Mouse (Mus musculus): ENCODE measurements around the gene Klhl28.

The Klhl28 gene

DNA sequence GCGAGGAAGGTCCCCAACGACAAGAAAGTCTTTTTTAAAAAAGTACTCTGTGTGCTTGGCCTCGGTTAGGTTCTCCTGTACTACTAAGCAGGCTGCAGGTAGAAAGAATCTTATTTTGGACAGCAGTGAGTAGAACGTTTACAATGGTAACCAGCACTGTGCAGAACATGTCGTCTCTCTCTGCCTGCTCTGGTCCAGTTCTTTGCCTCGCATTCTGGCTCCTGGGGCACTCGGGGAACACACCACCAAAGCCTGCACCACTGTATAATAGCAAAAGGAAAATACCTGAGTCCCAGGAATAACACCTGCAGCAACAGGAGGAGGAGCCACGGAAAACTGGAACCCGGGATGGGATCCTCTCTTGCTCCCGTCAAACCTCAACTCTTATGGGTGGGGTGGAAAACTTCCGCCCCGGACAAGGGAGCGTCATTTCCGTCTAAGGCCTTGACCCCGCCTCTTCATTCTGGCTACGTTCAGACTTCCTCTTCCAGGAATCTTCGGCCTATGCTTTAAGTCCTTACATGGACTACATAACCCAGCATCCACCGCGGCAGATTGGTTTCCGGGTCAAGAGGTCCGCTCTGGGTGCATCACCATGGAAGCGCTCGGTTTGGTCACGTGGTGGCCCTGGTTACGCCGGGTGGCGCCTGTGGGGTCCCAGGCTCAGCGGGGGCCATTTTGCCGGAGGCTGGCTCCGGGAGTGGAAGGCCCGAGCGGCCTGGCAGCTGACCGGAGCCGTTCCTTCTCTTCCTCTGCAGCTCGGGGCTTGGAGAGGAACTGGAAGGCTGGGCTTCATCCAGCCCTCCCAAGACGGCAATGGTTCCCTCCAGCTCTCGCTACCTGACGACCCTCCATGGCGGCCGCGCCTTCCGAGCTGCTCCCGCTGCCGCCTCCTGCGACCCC lies at the start of gene Klhl28, which contains the start of gene Togaram1:
Klhl28 (minus strand) TSS at position 411 of the 903 bp plus-strand sequence.
Togaram1 (plus strand) TSS at position 681 of the 903 bp plus-strand sequence.
- DNase-seq = peak; percentile 99 to 100

DNA sequence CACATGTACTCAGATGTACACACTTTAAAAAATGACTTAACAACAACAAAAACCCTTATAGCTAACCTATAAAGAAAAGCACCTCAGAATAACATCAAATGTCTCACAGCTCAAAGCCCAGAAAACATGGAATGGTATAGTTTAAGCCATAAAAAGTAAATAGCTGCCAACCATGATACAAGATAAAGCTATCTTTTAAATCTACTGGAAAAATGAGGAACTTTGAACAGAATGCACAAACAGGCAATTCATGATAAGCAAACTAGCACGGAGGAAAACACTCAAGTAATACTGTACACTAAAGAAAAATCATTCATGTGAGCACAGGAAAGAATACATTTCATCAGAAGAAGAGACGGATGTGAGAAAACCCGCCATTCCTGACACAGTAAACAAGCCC lies 42.4 kb upstream of the Klhl28 start:
- DNase-seq = no peak

DNA sequence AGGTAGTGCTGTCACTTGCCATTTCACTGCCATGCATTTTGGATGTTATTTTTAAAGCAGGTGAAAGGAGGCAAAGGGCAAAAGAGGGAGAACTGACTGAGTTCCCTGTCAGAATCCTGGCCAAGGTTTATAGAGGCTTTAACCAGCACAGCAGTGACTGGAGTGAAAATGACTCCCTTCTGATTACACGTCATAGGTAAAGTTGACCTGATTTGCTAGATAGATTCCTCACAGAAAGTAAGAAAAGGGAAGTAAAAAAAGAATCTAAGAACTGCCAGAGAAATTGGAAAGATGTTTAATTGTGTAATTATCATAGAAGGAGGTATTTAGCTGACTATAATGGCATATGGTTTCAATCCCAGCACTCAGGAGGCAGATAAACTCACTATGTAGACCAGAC lies 12.2 kb upstream of the Klhl28 start:
- DNase-seq = no peak

DNA sequence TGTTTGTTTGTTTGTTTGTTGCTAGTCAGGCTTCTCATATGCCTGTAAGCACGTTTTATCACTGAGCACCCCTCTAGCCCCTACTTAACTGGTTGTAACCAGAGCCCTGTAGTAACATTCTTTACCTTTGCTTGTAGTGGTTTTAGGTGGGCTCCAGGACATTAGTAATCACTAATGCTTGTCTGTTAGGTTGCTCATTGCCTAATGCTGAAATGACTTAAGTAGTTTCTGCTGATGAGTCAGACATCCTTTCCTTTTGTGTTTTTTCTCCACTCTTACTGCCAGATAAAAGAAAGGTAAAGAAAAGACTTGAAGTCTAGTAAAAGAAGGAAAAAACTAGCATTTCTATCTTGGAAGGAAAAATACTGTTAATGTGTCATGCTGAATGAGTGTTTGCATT lies 10.9 kb upstream of the Klhl28 start:
- no peak for DNase-seq

DNA sequence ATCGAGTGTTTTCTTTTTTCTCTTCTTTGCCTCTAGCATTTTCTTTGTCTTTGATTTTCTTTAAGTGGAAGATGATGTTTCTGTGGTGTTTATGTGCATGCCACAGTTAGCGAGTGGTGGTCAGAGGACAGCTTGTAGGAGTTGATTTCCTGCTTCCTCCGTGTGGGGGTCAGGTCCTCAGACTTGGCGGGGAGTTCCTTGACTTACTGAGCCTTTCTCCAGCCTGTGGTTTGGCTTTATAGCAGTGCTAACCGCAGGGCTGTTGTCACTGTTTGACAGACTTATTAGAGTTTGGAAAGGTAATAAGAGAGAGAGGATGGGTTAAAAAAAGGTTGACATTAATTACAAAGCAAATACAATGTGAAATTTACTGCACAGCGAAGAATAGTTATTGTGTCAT lies 10.2 kb upstream of the Klhl28 start:
- peak in 1 of 2 experiments; percentile 10 for DNase-seq

DNA sequence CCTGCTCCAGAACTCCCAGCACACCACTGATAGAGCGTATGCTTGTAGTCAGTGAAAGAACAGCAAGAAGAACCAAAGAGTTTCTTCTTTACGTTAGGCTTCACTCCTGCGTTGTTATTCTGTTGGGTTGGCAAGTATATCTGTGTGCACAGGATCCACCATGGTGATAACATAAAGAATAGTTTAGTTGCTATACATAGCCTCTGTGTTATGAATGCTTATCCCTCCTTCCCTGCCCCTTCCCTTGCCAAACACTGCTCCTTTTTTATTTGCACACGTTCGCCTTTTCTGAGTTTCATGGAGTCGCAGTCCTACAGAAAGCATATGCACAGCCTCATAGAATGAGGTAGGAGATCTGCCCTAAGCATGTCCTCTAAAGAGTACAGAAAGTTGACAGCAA lies 6.7 kb upstream of the Klhl28 start:
- DNase-seq = no peak

DNA sequence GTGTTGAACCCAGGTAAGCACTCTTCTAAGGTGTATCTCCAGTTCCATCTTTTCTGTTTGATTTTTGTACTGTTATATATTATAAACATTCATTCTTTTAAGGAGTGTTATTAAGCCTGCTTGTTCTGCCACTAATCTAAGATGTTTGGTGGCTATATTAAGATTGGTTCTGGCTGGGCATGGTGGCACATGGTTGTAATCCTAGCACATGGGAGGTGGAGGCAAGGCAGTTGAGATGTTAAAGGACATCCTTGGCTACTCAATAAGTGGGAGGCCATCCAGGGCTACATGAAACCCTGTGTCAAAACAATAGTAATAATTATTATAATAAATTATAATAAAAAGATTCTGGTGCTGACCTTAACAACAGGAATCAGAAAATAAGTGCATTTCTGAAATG lies 6.1 kb upstream of the Klhl28 start:
- DNase-seq = no peak

DNA sequence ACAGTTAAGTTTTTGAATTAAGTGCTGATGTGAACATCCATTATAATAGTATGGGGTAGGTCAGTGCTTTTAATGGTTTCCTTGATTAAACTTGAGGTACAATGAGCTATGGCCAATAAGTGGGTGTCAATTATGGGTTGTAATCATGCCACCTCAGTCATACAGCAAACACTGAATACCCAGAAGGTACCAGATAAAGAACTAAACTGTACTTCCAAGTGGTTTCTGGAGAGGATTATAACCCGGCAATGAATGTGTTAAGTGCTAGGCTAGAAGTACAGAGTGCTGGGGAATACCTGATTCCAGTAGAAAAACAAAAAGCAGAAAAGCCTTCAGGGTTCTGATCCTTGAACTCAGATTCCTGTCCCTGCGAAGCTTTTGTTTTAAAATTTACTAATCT lies 2.7 kb upstream of the Klhl28 start:
- DNase-seq = no peak

DNA sequence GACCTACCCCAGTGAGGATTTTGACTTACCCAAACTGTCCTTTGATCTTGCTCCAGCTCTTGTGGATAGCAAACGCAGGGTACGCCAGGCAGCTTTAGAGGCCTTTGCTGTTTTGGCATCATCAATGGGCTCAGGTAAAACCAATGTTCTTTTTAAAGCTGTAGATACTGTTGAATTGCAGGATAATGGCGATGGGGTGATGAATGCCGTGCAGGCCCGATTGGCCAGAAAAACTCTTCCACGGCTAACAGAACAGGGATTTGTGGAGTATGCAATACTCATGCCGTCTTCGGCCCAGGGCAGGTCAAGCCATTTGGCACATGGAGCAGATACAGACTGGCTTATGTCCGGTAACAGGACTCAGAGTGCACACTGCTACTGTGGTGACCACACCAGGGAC lies 2.1 kb upstream of the Klhl28 start:
- peak; percentile 30 to 48 for DNase-seq

DNA sequence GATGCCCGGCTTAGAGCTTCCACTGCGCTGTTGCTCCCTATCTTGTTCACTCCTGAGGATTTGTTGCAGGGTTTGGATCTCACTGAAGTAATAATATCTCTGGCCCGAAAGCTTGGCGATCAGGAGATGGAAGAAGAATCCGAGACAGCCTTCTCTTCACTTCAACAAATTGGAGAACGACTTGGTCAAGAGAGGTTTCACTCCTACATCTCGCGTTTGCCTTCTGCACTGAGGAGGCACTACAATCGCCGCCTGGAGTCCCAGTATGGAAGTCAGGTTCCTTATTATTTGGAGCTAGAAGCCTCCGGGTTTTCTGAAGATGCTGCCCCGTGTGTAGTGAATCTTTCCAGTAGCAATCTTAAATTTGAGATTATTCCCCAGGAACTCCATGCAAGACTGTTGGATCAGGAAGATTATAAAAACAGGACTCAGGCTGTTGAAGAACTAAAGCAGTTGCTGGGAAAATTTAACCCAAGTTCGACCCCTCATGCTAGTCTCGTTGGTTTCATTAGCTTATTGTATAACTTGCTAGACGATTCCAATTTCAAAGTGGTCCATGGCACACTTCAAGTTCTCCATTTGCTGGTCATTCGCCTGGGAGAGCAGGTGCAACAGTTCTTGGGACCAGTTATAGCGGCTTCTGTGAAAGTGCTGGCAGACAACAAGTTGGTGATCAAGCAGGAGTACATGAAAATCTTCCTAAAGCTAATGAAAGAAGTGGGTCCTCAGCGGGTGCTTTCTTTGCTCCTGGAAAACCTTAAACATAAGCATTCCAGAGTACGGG lies 1.5 kb upstream of the Klhl28 start:
- peak in 1 of 2 experiments; percentile 23 for DNase-seq

DNA sequence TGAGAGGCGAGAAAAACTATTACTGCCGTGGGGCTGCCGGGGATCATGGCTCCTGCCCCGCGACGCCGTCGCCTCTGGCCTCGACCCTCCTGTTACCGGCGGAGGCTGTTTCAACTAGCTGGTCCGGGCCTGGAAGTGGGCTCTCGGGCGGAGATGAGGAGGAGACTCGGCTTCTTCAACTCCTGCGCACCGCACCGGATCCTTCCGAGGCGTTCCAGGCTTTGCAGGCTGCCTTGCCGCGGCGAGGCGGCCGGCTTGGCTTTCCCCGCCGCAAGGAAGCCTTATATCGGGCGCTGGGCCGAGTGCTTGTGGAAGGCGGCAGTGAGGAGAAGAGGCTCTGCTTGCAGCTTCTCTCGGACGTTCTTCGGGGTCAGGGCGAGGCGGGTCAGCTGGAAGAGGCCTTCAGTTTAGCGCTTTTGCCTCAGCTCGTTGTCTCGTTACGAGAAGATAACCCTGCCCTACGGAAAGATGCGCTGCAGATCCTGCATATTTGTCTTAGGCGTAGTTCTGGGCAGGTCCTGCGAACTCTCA lies 832 bp upstream of the Klhl28 start:
- DNase-seq = peak; percentile 21 to 58

DNA sequence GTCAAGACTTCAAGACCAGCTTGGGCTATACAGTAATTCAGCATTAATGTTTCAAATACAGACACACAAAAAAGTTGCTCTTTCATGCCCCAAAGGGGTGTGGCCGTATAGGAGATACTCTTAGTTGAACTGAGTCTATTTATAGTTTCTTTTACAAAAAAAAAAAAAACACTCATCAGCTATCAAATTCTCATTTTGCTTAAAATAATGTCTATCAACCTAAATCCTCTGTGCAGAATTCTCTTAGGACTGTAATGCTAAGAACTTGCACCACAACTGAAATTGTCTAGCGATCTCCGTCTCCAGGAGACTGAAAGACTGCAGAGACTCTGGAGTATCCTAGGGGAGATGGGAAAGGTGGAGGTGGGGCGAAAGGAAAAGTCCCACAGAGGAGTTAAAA lies 774 bp downstream of the Klhl28 start:
- no peak for DNase-seq

DNA sequence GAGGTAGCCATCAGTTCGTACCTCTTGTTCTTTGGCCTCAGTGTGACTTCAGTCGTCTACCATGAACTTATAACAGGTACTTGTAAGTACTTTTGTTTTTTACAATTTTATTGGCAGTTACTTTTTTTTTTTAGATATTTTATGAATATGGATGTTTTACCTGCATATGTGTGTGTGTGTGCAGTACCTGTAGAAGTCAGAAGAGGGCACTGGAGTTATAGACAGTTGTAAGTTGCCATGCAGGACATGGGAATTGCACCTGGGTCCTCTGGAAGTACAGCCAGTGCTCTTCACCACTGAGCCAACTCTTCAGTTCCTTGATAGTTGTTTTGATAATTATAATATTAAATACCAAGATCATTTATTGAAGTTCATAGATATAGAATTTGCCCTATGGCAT lies 27.8 kb downstream of the Klhl28 start:
- DNase-seq = peak; percentile 31 to 73

DNA sequence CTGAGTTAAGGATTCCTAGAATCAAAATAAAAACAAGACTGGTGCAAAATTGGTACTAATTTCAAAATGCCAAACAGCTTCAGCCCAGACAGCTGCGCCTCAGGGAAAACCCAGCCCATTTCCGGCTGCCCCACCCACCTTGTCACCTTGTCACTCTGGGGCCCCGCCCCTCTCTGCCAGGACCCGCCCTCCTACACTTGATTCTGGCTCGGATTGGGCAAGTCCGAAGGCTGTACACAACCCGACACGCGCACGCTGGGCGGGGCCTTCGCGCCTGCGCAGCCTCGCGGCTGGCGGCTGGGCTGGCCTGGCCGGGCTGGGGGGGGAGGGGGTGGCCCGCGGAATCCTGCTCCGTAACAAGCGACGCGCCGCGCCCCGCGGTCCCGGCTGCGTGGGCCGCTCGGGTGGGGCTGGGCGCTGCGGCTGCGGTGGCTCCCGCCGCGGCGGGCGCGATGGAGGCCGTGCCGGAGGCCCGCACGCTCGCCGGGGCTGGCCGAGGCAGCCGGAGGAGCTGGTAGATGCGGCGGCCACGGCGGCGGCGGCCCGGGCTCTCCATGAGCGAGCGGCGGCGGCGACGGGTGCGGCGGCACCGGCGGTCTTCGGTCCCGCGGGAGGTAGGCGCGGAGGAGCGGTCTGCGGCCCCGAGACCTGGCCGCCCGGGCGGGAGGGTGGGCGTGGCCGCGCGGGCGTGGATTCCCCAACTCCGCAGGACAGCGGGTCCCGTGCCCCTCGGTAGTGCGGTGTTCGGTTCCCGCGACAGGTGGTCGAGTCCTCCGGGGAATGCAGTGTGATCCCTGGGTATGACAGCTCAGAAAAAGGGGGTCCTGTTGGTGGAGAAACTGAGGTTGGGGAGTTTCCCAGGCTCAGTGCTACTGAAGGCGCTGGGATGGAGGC lies 47.5 kb downstream of the Klhl28 start, which contains the start of gene Gm527:
Gm527 (plus strand) TSS at position 329 of the 894 bp plus-strand sequence.
- peak; percentile 98 for DNase-seq

DNA sequence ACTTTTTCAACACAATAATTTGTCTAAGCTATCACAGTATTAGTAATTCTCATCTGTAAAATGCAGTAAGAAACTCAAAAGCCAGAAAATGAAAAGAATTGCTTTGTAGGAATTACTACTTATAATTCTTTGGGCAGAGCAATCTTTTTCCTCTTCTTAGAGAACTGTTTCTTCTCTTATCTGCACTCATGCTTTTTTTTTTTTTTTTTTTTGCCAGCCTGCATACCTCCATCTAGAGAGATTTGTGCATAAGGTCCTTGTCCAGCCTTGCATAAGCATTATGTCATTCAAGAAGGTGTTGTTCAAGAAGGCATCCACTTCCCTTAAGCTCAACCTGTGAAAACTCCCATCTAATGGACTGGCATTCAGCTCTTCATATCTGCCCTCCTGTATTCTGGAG lies 48.6 kb downstream of the Klhl28 start:
- no peak for DNase-seq

DNA sequence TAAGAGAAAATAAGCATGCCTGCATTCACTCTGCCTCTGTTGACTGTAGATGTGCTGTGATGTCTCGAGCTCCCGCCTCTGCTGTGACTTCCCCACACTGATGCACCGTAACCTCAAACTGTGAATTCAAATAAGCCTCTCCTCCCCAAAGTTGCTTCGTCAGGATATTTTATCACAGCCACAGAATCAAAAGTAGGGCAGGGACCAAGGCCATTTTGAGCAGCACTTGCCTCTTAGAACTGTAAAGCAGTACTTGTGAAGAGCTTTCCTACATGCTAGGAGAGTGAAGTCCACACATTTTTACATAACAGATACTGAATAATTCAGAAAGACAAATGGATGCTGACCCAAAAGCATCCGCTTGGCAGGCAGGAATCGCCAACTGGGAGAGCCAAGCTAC lies 52.3 kb downstream of the Klhl28 start:
- DNase-seq = no peak

DNA sequence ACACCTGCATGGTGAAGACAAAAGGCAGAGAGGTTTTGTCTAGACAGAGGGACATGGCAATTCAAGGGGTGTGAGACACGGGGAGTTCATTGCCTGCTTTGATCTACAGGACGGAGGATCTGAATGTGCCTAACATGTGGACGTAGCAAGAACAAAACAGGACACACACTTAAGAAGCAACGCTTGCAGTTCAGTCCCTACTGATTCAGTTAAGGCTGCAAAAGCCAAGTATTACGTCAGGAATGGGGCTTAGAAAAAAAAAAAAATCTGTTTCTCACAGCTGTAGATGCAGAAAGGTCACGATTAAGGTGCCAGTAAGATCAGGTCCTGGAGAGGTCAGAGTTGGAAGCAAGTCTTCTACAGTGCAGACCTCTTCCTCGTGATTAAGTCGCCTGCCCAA lies 62.1 kb downstream of the Klhl28 start:
- no peak for DNase-seq

DNA sequence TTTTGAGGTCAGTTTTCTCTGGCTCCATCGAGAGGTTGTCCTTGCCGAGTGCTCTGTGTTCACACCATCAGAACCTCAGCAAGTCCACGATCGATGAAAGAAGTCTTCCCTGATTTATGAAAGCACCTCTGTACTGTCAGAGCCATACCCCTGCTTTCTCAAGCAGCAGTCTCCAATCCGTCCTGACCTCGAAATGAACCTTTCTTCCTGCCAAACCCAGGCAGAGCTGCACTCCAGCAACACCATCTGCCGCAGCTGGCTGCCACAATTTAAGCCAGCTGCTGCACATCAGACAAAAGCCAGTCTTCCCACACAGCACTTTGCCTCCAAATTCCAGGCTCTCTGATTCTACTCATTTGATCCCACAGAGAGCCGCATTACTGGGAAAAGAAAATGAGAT lies 62.8 kb downstream of the Klhl28 start:
- peak; percentile 3 to 24 for DNase-seq

DNA sequence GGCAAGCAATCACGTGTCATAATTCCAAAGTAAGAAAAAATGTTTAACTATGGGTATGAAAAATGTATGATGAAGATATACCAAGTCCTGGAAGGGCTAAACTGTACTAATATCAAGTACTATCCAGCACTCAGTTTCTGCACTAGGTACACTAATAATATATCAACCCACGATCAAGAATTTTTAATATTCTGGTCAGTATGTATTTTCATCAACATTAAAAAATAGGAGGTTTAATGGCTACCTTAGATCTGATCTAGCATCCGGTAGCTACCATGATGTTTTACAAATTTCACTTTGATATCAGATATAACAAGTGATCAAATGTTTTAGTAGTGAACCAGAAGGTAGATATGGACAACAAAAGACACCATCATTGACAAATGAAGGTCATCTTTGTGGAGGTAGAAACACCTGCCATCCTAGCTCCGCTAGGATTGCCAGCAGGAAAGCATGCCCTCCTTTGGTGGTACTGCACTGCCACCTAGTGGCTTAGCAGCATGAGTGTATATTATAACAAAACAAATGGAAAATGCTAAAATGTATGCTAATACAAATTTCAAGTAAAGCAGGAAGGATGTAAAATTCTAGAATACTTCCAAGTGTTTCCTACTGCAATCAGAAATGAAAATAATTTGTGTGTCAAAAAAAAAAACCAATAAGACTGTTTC lies 68.1 kb downstream of the Klhl28 start:
- peak; percentile 28 to 78 for DNase-seq
